Mouse (Mus musculus): ENCODE data around the gene Fam78a. TPM values are rescaled to one million over a fixed set of nuclear protein-coding genes. Genes with fewer than 3 reads are reported as not detected.

Fam78a gene
- total RNA-seq, 1 experiment from 2014 or later: 17.5 TPM

GRCm38 (mm10) chr2:32074404-32074803 is 10.3 kb downstream of the Fam78a start:
- ATAC-seq (replicated peaks; ENCODE audit: low read depth, poor library complexity, severe bottlenecking): no peak

GRCm38 (mm10) chr2:32070747-32071146 is 13.9 kb downstream of the Fam78a start:
- ATAC-seq (replicated peaks; ENCODE audit: low read depth, poor library complexity, severe bottlenecking): no peak

GRCm38 (mm10) chr2:32068811-32069607 is 15.6 kb downstream of the Fam78a start:
- no peak for ATAC-seq (replicated peaks; ENCODE audit: low read depth, poor library complexity, severe bottlenecking)

GRCm38 (mm10) chr2:32066005-32066404 is 18.7 kb downstream of the Fam78a start:
- no peak for ATAC-seq (replicated peaks; ENCODE audit: low read depth, poor library complexity, severe bottlenecking)

- ATAC-seq (replicated peaks; ENCODE audit: low read depth, poor library complexity, severe bottlenecking): no peak
Observed at GRCm38 (mm10) chr2:32065371-32065791, 19.3 kb downstream of the Fam78a start.

GRCm38 (mm10) chr2:32064913-32065312 is 19.7 kb downstream of the Fam78a start:
- no peak for ATAC-seq (replicated peaks; ENCODE audit: low read depth, poor library complexity, severe bottlenecking)

GRCm38 (mm10) chr2:32063451-32064151 is 21.1 kb downstream of the Fam78a start:
- no peak for ATAC-seq (replicated peaks; ENCODE audit: low read depth, poor library complexity, severe bottlenecking)

- ATAC-seq (replicated peaks; ENCODE audit: low read depth, poor library complexity, severe bottlenecking): peak; percentile 60
Observed at GRCm38 (mm10) chr2:32062626-32063410, 21.8 kb downstream of the Fam78a start.

GRCm38 (mm10) chr2:32061722-32062505 is 22.7 kb downstream of the Fam78a start:
- no peak; the same call in 1 of the 2 replicates for ATAC-seq (replicated peaks; ENCODE audit: low read depth, poor library complexity, severe bottlenecking)

- ATAC-seq (replicated peaks; ENCODE audit: low read depth, poor library complexity, severe bottlenecking): peak; percentile 40
Observed at GRCm38 (mm10) chr2:32061189-32061588, 23.5 kb downstream of the Fam78a start.

GRCm38 (mm10) chr2:32060228-32060805 is 24.3 kb downstream of the Fam78a start:
- no peak for ATAC-seq (replicated peaks; ENCODE audit: low read depth, poor library complexity, severe bottlenecking)

- no peak for ATAC-seq (replicated peaks; ENCODE audit: low read depth, poor library complexity, severe bottlenecking)
Observed at GRCm38 (mm10) chr2:32059613-32060012, 25.0 kb downstream of the Fam78a start.

- ATAC-seq (replicated peaks; ENCODE audit: low read depth, poor library complexity, severe bottlenecking): no peak
Observed at GRCm38 (mm10) chr2:32058716-32059115, 25.9 kb downstream of the Fam78a start.

GRCm38 (mm10) chr2:32058241-32058640 is 26.4 kb downstream of the Fam78a start:
- ATAC-seq (replicated peaks; ENCODE audit: low read depth, poor library complexity, severe bottlenecking): no peak

- no peak for ATAC-seq (replicated peaks; ENCODE audit: low read depth, poor library complexity, severe bottlenecking)
Observed at GRCm38 (mm10) chr2:32057794-32058193, 26.9 kb downstream of the Fam78a start.

- ATAC-seq (replicated peaks; ENCODE audit: low read depth, poor library complexity, severe bottlenecking): peak; percentile 18; the same call in 1 of the 2 replicates
Observed at GRCm38 (mm10) chr2:32057360-32057759, 27.3 kb downstream of the Fam78a start.

GRCm38 (mm10) chr2:32056524-32056923 is 28.1 kb downstream of the Fam78a start:
- ATAC-seq (replicated peaks; ENCODE audit: low read depth, poor library complexity, severe bottlenecking): no peak

- ATAC-seq (replicated peaks; ENCODE audit: low read depth, poor library complexity, severe bottlenecking): no peak
Observed at GRCm38 (mm10) chr2:32055357-32055965, 29.2 kb downstream of the Fam78a start.

- ATAC-seq (replicated peaks; ENCODE audit: low read depth, poor library complexity, severe bottlenecking): no peak
Observed at GRCm38 (mm10) chr2:32052418-32052817, 32.2 kb downstream of the Fam78a start.

All from common myeloid progenitor, adult 5-6 weeks (primary cell).